Mouse (Mus musculus): ENCODE results near the gene Btbd35f3. TPM values are rescaled to one million over a fixed set of nuclear protein-coding genes. Genes with fewer than 3 reads are reported as not detected.

The Btbd35f3 gene
- polyA plus RNA-seq (2014; fragmentation: Illumina TruSeq; extraction: RNeasy Lipid Tissue Mini Kit (QIAGEN cat#74804); ENCODE audit: low read depth, low replicate concordance), result not detected

DNA sequence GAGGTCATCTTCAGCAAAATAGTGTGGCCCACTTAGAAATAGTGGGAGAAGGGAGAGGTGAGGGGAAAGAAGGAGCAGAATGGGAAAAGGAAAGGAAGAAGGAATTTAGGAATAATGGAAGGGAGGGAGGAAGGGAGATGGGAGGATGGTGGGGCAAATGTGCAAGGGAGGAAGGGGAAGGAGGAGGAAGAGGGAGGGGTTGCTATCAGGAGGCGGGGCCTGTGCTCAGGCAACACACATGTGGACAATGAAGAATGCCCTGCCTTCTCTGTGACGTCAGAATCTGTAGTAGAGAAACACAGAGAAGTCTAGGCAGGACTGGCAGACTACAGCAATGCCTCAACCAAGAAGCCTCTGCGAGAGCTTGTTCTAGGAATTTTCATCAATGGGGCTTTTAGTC is at the start of gene Btbd35f3:
Gene Btbd35f3 (plus strand): TSS at position 301 of the 400 bp plus-strand sequence.

Other genes starting within 250 kb of the Btbd35f3 start
- gene Btbd35f16, start 80.7 kb upstream of the Btbd35f3 start, polyA plus RNA-seq (2014; fragmentation: Illumina TruSeq; extraction: RNeasy Lipid Tissue Mini Kit (QIAGEN cat#74804); ENCODE audit: low read depth, low replicate concordance), result not detected
- not detected for gene Btbd35f28, start 158.9 kb downstream of the Btbd35f3 start, polyA plus RNA-seq (2014; fragmentation: Illumina TruSeq; extraction: RNeasy Lipid Tissue Mini Kit (QIAGEN cat#74804); ENCODE audit: low read depth, low replicate concordance)